In the genomic region with DNA sequence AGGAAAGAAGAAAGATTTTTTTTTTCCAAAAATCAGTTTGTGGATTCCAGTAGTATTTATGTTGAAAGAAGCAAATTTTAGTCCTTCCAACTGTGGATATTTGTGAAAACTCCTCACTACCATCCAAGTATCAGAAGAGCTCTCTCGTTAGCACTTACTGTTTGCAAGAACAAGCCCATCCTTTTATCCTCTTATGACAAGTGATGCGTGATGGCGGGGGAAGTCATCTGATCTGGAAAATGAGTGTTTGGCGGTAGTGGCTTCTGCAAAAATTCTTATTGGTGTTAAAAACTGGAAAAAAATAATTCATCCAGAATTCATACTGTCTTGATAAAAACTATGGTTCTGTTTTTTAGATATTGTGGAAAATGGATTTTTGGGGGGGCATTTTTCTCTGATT, we compare ENCODE assay signal across 22 mouse cellular contexts. TPM values are rescaled to one million over a fixed set of nuclear protein-coding genes. Genes with fewer than 3 reads are reported as not detected.
"Had no signal": no experiment of that assay in that cellular context is flagged by ENCODE, and none has a peak within 500 bp of the region (broad histone marks: within the 10 kb centered on the region; RNA-seq: fewer than 3 reads in every experiment).

No protein-coding gene starts in this region.

- H3K9me3 ChIP-seq: heart, embryonic 13.5 days; heart, embryonic 15.5 days; hindbrain, embryonic 13.5 days; hindbrain, embryonic 15.5 days; limb, embryonic 13.5 days; limb, embryonic 15.5 days; liver, embryonic 12.5 days had no signal

- ATAC-seq: hindbrain, postnatal 0 days; intestine, embryonic 16.5 days; liver, embryonic 12.5 days had no signal

- H3K4me1 ChIP-seq: hindbrain, embryonic 15.5 days; limb, embryonic 13.5 days; limb, embryonic 15.5 days; liver, embryonic 12.5 days had no signal

- H3K4me3 ChIP-seq: heart, adult 2 months; heart, embryonic 13.5 days; heart, embryonic 15.5 days; hindbrain, embryonic 13.5 days; hindbrain, embryonic 15.5 days; layer of hippocampus, adult 2 months; limb, embryonic 13.5 days; limb, embryonic 15.5 days; liver, embryonic 12.5 days had no signal

- H3K27ac ChIP-seq: heart, adult 2 months; heart, embryonic 13.5 days; heart, embryonic 15.5 days; hindbrain, embryonic 13.5 days; hindbrain, embryonic 15.5 days; layer of hippocampus, adult 2 months; limb, embryonic 13.5 days; limb, embryonic 15.5 days; liver, embryonic 12.5 days; liver, embryonic 14.5 days had no signal

- H3K9ac ChIP-seq: heart, embryonic 13.5 days; heart, embryonic 15.5 days; hindbrain, embryonic 13.5 days; hindbrain, embryonic 15.5 days; limb, embryonic 13.5 days; limb, embryonic 15.5 days; liver, embryonic 12.5 days; liver, embryonic 14.5 days had no signal

- H3K4me2 ChIP-seq: heart, embryonic 11.5 days; heart, embryonic 13.5 days; heart, embryonic 15.5 days; hindbrain, embryonic 13.5 days; hindbrain, embryonic 15.5 days; limb, embryonic 13.5 days; limb, embryonic 15.5 days; liver, embryonic 12.5 days had no signal

- DNase-seq: gastrocnemius, postnatal 14 days; gastrocnemius, postnatal 36 days; heart, adult 2 months; heart, postnatal 14 days; heart, postnatal 36 days; kidney, adult 18-20 months; kidney, adult 8-10 months; kidney, postnatal 10 days; kidney, postnatal 4 days had no signal

- H3K27me3 ChIP-seq: heart, embryonic 13.5 days; heart, embryonic 15.5 days; hindbrain, embryonic 13.5 days; hindbrain, embryonic 15.5 days; limb, embryonic 13.5 days; limb, embryonic 15.5 days; liver, embryonic 12.5 days had no signal

RNA-seq across cellular contexts. Expression of gene Nxph3, which starts 22.1 kb away (rescaled TPM):
- polyA plus RNA-seq: liver, embryonic 16.5 days had no signal
